18 mouse cellular contexts compared by ENCODE assay signal in the genomic region with DNA sequence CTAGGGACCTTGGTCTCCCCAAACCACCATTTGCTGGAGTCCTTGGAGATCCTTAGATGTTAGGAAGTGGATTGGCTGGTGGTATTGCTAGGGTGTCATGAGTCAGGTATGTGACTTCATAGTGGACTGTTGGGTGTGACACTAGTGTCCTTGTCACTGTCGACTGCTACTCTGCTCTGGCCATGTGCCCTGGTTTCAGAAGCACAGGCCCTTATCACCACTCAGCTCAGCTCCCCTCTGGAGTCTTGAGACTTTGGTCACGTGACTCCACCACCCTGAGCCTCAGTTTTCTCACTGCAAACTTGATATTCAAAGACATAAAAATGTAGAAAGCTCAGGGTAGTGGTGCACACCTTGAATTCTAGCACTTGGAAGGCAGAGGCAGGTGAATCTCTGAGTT.
DNase-seq lines count a peak whose midpoint lies in the region; ATAC-seq and TF ChIP-seq lines count a peak whose summit lies in the region.
"Had no signal": no experiment of that assay in that cellular context is flagged by ENCODE, and none has a peak within 500 bp of the region (broad histone marks: within the 10 kb centered on the region; RNA-seq: fewer than 3 reads in every experiment).

No protein-coding gene starts in this region.

- WGBS in forebrain, embryonic 14.5 days: 74% methylated on average over 2 of the region's 2 CpGs

- H3K4me3 ChIP-seq in MEL (ENCODE audit: control insufficient read depth in 1 of 2, insufficient read depth in 1 of 2, low read depth in 2 of 2, low read length in 2 of 2): no peak overlapping the region
- H3K4me3 ChIP-seq in forebrain, embryonic 14.5 days (ENCODE audit: low read depth, low read length): no peak overlapping the region
- H3K4me3 ChIP-seq: embryonic facial prominence, embryonic 10.5 days; embryonic facial prominence, embryonic 12.5 days; forebrain, embryonic 13.5 days had no signal

- H3K9ac ChIP-seq in MEL (ENCODE audit: control insufficient read depth, low read depth, low read length, poor library complexity, severe bottlenecking): no peak overlapping the region
- no peak overlapping the region for H3K9ac ChIP-seq in forebrain, embryonic 14.5 days (ENCODE audit: low read length)
- H3K9ac ChIP-seq: embryonic facial prominence, embryonic 12.5 days; forebrain, embryonic 13.5 days had no signal

- H3K36me3 ChIP-seq in MEL (ENCODE audit: control insufficient read depth in 1 of 2, insufficient read depth in 2 of 2, low read length in 2 of 2): peaks cover 0 to 12% of the 10 kb centered on the region in 2 experiments; a peak in 2 of 4 replicates
- no peaks in the 10 kb centered on the region for H3K36me3 ChIP-seq in forebrain, embryonic 14.5 days (ENCODE audit: control insufficient read depth, insufficient read depth, low read length)
- H3K36me3 ChIP-seq: embryonic facial prominence, embryonic 10.5 days; embryonic facial prominence, embryonic 12.5 days had no signal

- H3K4me1 ChIP-seq in MEL (ENCODE audit: control insufficient read depth in 1 of 2, insufficient read depth in 2 of 2, low read length in 2 of 2): peaks cover 0 to 18% of the 10 kb centered on the region in 2 experiments; a peak in 3 of 4 replicates
- peaks cover 8% of the 10 kb centered on the region; the same call in 1 of the 2 replicates for H3K4me1 ChIP-seq in forebrain, embryonic 14.5 days (ENCODE audit: control insufficient read depth, insufficient read depth, low read length)

- no peaks in the 10 kb centered on the region for H3K27me3 ChIP-seq in MEL (ENCODE audit: control insufficient read depth in 1 of 2, insufficient read depth in 2 of 2, low read length in 2 of 2)
- H3K27me3 ChIP-seq in forebrain, embryonic 14.5 days (replicated peaks; ENCODE audit: control insufficient read depth, insufficient read depth, low read length): no peaks in the 10 kb centered on the region
- H3K27me3 ChIP-seq: embryonic facial prominence, embryonic 12.5 days; Patski had no signal

- no peak overlapping the region for H3K27ac ChIP-seq in MEL (ENCODE audit: control insufficient read depth, low read depth, low read length)
- no peak overlapping the region for H3K27ac ChIP-seq in forebrain, embryonic 14.5 days (ENCODE audit: low read depth, low read length)
- H3K27ac ChIP-seq: embryonic facial prominence, embryonic 10.5 days; embryonic facial prominence, embryonic 12.5 days; forebrain, embryonic 13.5 days had no signal

- ATAC-seq in megakaryocyte progenitor cell, adult 5-6 weeks (replicated peaks; ENCODE audit: poor library complexity): 0 out of 2 replicates have a peak, but pooled peaks have one; percentile 41
- no peak for ATAC-seq in forebrain, embryonic 14.5 days
- ATAC-seq: activated CD4-positive, CD25-positive, alpha-beta regulatory T cell, adult 4 months; forebrain, embryonic 13.5 days; forebrain, embryonic 16.5 days; Patski had no signal

- no peak for TF ChIP-seq CTCF in MEL (IDR thresholded peaks at IDR 0.05 in 2 of 3, conservative IDR thresholded peaks at IDR 0.05 in 1 of 3; ENCODE audit: control insufficient read depth in 1 of 3, insufficient read depth in 1 of 3, low read depth in 2 of 3, low read length in 3 of 3, poor library complexity in 1 of 3, severe bottlenecking in 1 of 3)

- 0 out of 4 replicates have a peak, but pooled peaks of 1 of the 2 experiments have one; percentile 19 for TF ChIP-seq EP300 in MEL (IDR thresholded peaks at IDR 0.05; ENCODE audit: low read depth in 1 of 2, low read length in 2 of 2)

- no peak overlapping the region for H3K4me2 ChIP-seq in forebrain, embryonic 14.5 days (ENCODE audit: low read length)
- H3K4me2 ChIP-seq: embryonic facial prominence, embryonic 12.5 days; forebrain, embryonic 13.5 days had no signal

- no peaks in the 10 kb centered on the region for H3K9me3 ChIP-seq in MEL (replicated peaks; ENCODE audit: insufficient read depth, low read length)
- H3K9me3 ChIP-seq in forebrain, embryonic 14.5 days (replicated peaks; ENCODE audit: control insufficient read depth, low read length): no peaks in the 10 kb centered on the region
- H3K9me3 ChIP-seq: embryonic facial prominence, embryonic 10.5 days; embryonic facial prominence, embryonic 12.5 days; forebrain, embryonic 13.5 days had no signal

- TF ChIP-seq RAD21 in MEL (IDR thresholded peaks at IDR 0.05; ENCODE audit: low read depth, low read length): no peak

- TF ChIP-seq POLR2A in MEL (IDR thresholded peaks at IDR 0.05; ENCODE audit: control insufficient read depth in 1 of 2, insufficient read depth in 1 of 2, low read depth in 1 of 2, low read length in 2 of 2, poor library complexity in 1 of 2): no peak

- DNase-seq in adrenal gland, adult 2 months: peak; percentile 61
- no peak for DNase-seq in adrenal gland, postnatal 4 days (ENCODE audit: low spot score in 2 of 2)
- peak; percentile 34 to 35 for DNase-seq in adrenal gland, postnatal 36 days
- no peak for DNase-seq in adrenal gland, postnatal 10 days
- peak; percentile 48 for DNase-seq in MEL (ENCODE audit: low read depth, low spot score)
- no peak for DNase-seq in forebrain, embryonic 14.5 days (ENCODE audit: low spot score)
- DNase-seq: cerebellum, adult 11-12 months; cerebellum, adult 2 months; cerebellum, adult 9-10 months; cerebellum, postnatal 10 days; cerebellum, postnatal 25 days had no signal

- H3K79me2 ChIP-seq in MEL (ENCODE audit: control insufficient read depth, insufficient read depth, low read length, poor library complexity): no peaks in the 10 kb centered on the region; the same call in 1 of the 2 replicates

TF ChIP-seq in MEL, 35 proteins besides CTCF, POLR2A, EP300 and RAD21:
- TF ChIP-seq E2F4 (IDR thresholded peaks at IDR 0.05; ENCODE audit: borderline replicate concordance, low read depth, low read length): no peak
- 0 out of 2 replicates have a peak, but pooled peaks have one; percentile 19 for TF ChIP-seq TCF12 (IDR thresholded peaks at IDR 0.05; ENCODE audit: low read depth, low read length)
- TF ChIP-seq USF1 (IDR thresholded peaks at IDR 0.05; ENCODE audit: low read depth, low read length): peak; percentile 93
- TF ChIP-seq USF2 (IDR thresholded peaks at IDR 0.05; ENCODE audit: borderline replicate concordance in 1 of 2, insufficient read depth in 1 of 2, low read depth in 1 of 2, low read length in 2 of 2): peak; percentile 14 to 63; a peak in 2 of 4 replicates
- TF ChIP-seq MXI1 (IDR thresholded peaks at IDR 0.05; ENCODE audit: low read depth, low read length): 0 out of 2 replicates have a peak, but pooled peaks have one; percentile 41
- TF ChIP-seq BHLHE40 (IDR thresholded peaks at IDR 0.05; ENCODE audit: borderline replicate concordance, low read depth, low read length): no peak
- no peak for TF ChIP-seq ZKSCAN1 (IDR thresholded peaks at IDR 0.05; ENCODE audit: low read depth, low read length)
- TF ChIP-seq TAL1 (IDR thresholded peaks at IDR 0.05; ENCODE audit: low read length): no peak
- no peak for TF ChIP-seq MEF2A (IDR thresholded peaks at IDR 0.05; ENCODE audit: extremely low read depth, insufficient replicate concordance, low read depth, low read length, poor library complexity, severe bottlenecking)
- no peak for TF ChIP-seq NELFE (IDR thresholded peaks at IDR 0.05; ENCODE audit: low read depth, low read length)
- no peak for TF ChIP-seq SIN3A (IDR thresholded peaks at IDR 0.05; ENCODE audit: low read length)
- peak; percentile 86 for TF ChIP-seq MAX (IDR thresholded peaks at IDR 0.05; ENCODE audit: low read length)
- TF ChIP-seq POLR2AphosphoS2 (IDR thresholded peaks at IDR 0.05; ENCODE audit: low read length): no peak
- TF ChIP-seq MAZ (IDR thresholded peaks at IDR 0.05; ENCODE audit: low read depth, low read length): no peak
- no peak for TF ChIP-seq UBTF (IDR thresholded peaks at IDR 0.05; ENCODE audit: borderline replicate concordance, insufficient read depth, low read depth, low read length)
- no peak for TF ChIP-seq ZNF384 (IDR thresholded peaks at IDR 0.05; ENCODE audit: low read depth, low read length)
- TF ChIP-seq SMC3 (IDR thresholded peaks at IDR 0.05; ENCODE audit: low read depth, low read length): no peak
- TF ChIP-seq MYC (IDR thresholded peaks at IDR 0.05; ENCODE audit: low read depth, low read length): peak; percentile 59; the same call in 1 of the 2 replicates
- no peak for TF ChIP-seq MYB (IDR thresholded peaks at IDR 0.05; ENCODE audit: low read depth, low read length)
- no peak for TF ChIP-seq ETS1 (IDR thresholded peaks at IDR 0.05; ENCODE audit: low read depth, low read length)
- TF ChIP-seq NRF1 (IDR thresholded peaks at IDR 0.05; ENCODE audit: insufficient read depth, low read depth, low read length, poor library complexity, severe bottlenecking): no peak
- no peak for TF ChIP-seq MAFK (IDR thresholded peaks at IDR 0.05; ENCODE audit: borderline replicate concordance, low read depth, low read length)
- TF ChIP-seq ELF1 (IDR thresholded peaks at IDR 0.05; ENCODE audit: low read depth, low read length): no peak
- no peak for TF ChIP-seq ZMIZ1 (IDR thresholded peaks at IDR 0.05; ENCODE audit: low read depth, low read length)
- no peak for TF ChIP-seq HCFC1 (IDR thresholded peaks at IDR 0.05; ENCODE audit: low read depth, low read length)
- TF ChIP-seq JUND (IDR thresholded peaks at IDR 0.05; ENCODE audit: low read depth, low read length): no peak
- TF ChIP-seq GATA1 (IDR thresholded peaks at IDR 0.05; ENCODE audit: low read depth, low read length): peak; percentile 31; the same call in 1 of the 2 replicates

Comparison
In these comparisons a context has a peak if more than half of its experiments do, and no peak if none do; other contexts are left out.
1. DNase-seq: peak in adrenal gland, adult 2 months (single experiment), adrenal gland, postnatal 36 days (2 of 2) and MEL (single experiment); none in adrenal gland, postnatal 4 days (0 of 2), adrenal gland, postnatal 10 days (single experiment) and forebrain, embryonic 14.5 days (single experiment).